Mouse (Mus musculus) natural killer cell, adult 2 months (primary cell): Measurements from ENCODE around the gene Nxph2.
"Not testable (repeated sequence)": the region's sequence is repeated elsewhere in the genome, so short reads cannot be mapped to it uniquely, and the experiment has no call there.

Source experiments
- DNase-seq, 2 experiments: peaks; one replicate each; pipeline ENCODE4 v3.0.0; 2022; ENCODE audit warnings: low spot score in 2 of 2

The Nxph2 gene

DNA sequence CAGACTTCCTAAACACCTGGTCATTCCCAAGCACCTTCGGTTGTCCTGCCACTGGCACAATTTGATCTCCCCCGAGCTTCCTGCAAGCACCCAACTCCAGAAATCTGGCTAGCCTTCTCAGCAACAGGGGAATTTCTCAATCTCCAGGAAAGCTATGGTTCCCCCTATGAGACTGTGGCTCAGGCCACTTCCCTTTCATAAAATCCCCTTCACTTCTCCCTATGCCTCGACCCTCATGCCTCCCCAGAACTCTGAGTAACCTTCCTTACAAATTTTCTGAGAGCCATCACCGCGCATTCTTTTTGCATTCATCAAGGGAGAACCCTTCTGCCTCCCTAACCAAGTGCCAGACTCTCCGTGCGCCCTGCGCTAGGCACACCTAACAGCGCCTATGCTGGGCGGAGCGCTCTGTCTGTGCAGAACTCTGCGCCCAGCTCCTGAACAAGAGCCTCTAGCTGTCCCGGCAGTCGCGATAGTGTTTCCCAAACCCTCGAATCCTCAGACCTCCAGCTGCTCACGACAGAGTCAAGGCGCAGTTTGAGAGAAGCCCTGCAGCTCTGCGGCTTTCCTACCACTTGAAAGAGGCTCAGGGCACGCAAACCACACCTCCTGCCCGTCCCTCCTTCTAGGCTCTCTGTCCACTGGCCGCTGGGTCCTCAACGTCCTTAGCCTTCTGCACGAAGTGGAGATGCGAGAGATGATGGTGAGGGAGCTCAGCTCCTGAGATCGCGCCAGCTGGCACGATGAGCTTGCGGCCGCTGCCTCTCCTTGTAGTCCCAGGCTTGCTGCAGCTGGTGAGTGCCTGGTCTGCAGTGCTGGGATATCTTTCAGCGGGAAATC is at the start of gene Nxph2:
Gene Nxph2, plus strand, starts transcription at position 501 of the 840 bp plus-strand sequence.
- DNase-seq, result no peak

DNA sequence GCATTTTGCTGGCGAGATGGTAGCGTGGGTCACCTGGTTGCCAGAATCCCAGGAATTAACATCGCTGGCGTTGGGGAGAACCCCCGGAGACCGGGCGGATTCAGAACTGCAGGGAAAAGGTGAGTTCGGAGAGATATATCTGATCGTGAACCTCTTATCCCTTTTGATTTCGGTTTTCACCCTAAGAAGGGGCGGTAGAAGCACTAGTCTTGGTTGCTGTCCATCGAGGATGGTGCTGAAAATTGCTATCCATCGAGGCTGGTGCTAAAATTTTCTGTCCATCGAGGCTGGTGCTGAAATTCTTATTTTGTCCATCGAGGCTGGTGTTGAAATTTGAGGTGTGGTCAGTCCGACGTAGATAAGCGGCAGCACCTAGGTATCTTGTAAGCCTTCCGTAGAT is 30.1 kb upstream of the Nxph2 start:
- DNase-seq, result not testable (repeated sequence)

DNA sequence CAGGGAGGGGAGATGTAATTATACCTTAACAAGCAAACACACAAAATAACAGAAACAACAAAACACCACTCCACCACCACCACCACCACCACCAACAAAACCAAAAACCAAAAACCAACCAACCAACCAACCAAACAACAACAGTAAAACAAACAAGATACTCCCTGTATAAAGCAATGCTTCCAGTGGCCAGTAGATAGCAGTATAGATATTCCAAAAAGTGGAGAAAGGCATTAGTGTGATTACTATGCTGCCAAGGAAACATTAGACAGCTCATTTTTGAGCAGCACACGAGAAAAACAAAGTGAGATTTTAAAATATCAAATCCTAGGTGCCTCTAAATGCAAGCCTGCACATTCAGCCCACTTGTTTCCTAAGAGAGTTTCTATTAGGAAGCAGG is 6.2 kb upstream of the Nxph2 start:
- no peak for DNase-seq
